Mouse (Mus musculus): ENCODE data around the gene Cux2. TPM values are rescaled to one million over a fixed set of nuclear protein-coding genes. Genes with fewer than 3 reads are reported as not detected.
A peak's percentile ranks its signal among the peaks of the same experiment; 100 is the strongest.

Gene Cux2
- polyA plus RNA-seq, 1 experiment from 2014 or later: 14.0 TPM

DNA sequence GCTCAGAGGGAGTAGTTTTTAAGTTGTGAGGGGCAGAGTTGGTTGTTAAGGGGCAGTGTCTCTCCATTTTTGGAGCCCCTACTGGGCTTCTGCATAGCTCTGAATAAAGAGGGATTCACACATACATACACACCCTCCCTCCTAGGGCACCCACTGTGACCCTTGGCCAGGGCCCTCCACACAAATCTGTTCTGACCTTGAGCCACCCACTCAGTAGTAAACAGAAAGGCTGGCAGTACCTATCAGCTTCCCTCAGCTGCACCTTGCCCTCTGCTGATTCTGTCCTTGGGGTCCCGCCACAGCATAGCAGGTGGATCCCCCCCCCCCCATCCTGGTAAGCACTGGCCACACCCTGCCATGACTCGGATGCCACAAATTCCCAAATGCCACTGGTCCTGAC, 99.7 kb downstream of the Cux2 start:
- Histone ChIP-seq H3K4me3 (replicated peaks) (no peak overlapping the region), H3K4me1 (peaks cover 45% of the 10 kb centered on the region), H3K27ac (no peak overlapping the region), H3K27me3 (peaks cover 14% of the 10 kb centered on the region), H3K4me2 (no peak overlapping the region), H3K9ac (no peak overlapping the region), H3K9me3 (no peaks in the 10 kb centered on the region), H3K36me3 (replicated peaks) (no peaks in the 10 kb centered on the region)
- 74% methylated on average over 2 of the region's 2 CpGs for WGBS
- ATAC-seq (ENCODE audit: low FRiP score): no peak

DNA sequence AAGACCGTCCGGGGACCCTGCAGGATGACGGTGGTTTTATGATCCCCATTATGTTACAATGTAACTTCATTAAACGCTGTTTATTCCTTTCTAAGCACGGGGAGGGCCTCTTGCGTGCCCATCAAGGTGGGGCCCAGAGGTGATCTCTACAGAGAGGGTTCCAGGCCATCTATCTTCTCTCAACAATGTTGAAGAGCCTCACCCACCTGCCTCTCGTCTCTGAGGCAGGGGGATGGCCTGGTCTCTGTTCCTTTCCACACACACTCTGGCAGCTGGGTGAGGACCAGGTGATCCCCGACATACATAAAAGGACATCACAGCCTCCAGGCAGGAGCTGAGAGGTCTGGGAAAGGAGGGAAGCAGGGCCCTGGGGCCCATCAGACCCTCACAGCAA, 100.9 kb downstream of the Cux2 start:
- H3K27ac ChIP-seq: peak overlapping the region; percentile 88
- ATAC-seq (ENCODE audit: low FRiP score): no peak; the same call in 1 of the 2 replicates
- H3K9me3 ChIP-seq: no peaks in the 10 kb centered on the region
- H3K4me3 ChIP-seq (replicated peaks): no peak overlapping the region; the same call in 1 of the 2 replicates
- H3K27me3 ChIP-seq: peaks cover 14% of the 10 kb centered on the region
- H3K4me2 ChIP-seq: peak overlapping the region; percentile 61
- peaks cover 40% of the 10 kb centered on the region for H3K4me1 ChIP-seq
- peak overlapping the region; percentile 22; the same call in 1 of the 2 replicates for H3K9ac ChIP-seq
- no peaks in the 10 kb centered on the region for H3K36me3 ChIP-seq (replicated peaks)
- 17% methylated on average over 8 of the region's 8 CpGs for WGBS

DNA sequence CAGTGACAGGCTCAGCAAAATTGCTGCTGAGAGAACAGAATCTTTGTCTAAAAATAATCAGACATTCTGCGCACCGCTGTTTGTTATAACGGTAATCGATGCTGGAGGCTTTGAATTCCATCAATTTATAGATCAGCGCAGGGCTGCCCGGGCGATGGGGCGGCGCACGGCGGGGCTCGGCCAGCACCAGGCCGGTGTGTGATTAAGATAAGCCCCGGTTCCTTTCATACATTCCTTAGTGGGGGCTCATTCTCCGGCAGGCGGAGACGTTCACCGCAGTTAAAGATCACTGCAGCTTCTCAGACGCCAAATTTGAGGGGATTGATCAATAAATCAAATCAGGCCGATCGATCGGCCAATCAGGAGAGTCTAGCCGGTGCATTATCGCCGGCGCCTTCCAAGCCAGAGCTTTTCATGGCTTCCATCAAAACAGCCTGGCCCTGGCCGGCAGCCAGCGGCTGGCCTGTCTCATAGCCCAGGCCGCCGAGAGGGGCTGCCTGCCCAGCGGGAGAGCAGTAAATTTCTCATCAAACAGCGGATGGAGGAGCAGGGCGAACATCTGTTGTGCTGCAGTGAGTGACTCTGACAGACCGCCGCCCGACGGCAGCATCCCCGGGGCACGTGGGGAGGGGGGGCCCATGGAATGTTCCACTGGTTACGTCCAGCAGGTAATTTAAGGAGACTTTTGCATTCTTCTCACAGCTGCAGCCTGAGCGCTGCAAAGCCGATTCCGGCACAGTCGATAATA, 101.4 kb downstream of the Cux2 start:
- Histone ChIP-seq H3K9me3 (no peaks in the 10 kb centered on the region), H3K9ac (peak overlapping the region; percentile 22), H3K27ac (peak overlapping the region; percentile 88), H3K4me2 (peak overlapping the region; percentile 61), H3K4me3 (replicated peaks) (peak overlapping the region; percentile 33), H3K36me3 (replicated peaks) (no peaks in the 10 kb centered on the region), H3K27me3 (peaks cover 14% of the 10 kb centered on the region), H3K4me1 (peaks cover 40% of the 10 kb centered on the region)
- peak; percentile 84 for ATAC-seq (ENCODE audit: low FRiP score)
- WGBS: 3% methylated on average over 44 of the region's 44 CpGs

GRCm38 (mm10) chr5:121946657-121947245, 103.2 kb downstream of the Cux2 start:
- Histone ChIP-seq H3K9me3 (no peaks in the 10 kb centered on the region), H3K27me3 (peaks cover 14% of the 10 kb centered on the region), H3K27ac (no peak overlapping the region), H3K36me3 (replicated peaks) (no peaks in the 10 kb centered on the region), H3K4me1 (peaks cover 40% of the 10 kb centered on the region), H3K9ac (no peak overlapping the region), H3K4me3 (replicated peaks) (no peak overlapping the region), H3K4me2 (no peak overlapping the region)
- 89% methylated on average over 7 of the region's 7 CpGs for WGBS
- ATAC-seq (ENCODE audit: low FRiP score): no peak

GRCm38 (mm10) chr5:121945819-121946218, 104.1 kb downstream of the Cux2 start:
- no peak for ATAC-seq (ENCODE audit: low FRiP score)
- no peak overlapping the region for H3K27ac ChIP-seq
- peaks cover 14% of the 10 kb centered on the region for H3K27me3 ChIP-seq
- H3K9ac ChIP-seq: no peak overlapping the region
- H3K4me3 ChIP-seq (replicated peaks): no peak overlapping the region
- no peaks in the 10 kb centered on the region for H3K9me3 ChIP-seq
- WGBS: 57% methylated on average over 6 of the region's 6 CpGs
- no peak overlapping the region for H3K4me2 ChIP-seq
- no peaks in the 10 kb centered on the region for H3K36me3 ChIP-seq (replicated peaks)
- H3K4me1 ChIP-seq: peaks cover 40% of the 10 kb centered on the region

DNA sequence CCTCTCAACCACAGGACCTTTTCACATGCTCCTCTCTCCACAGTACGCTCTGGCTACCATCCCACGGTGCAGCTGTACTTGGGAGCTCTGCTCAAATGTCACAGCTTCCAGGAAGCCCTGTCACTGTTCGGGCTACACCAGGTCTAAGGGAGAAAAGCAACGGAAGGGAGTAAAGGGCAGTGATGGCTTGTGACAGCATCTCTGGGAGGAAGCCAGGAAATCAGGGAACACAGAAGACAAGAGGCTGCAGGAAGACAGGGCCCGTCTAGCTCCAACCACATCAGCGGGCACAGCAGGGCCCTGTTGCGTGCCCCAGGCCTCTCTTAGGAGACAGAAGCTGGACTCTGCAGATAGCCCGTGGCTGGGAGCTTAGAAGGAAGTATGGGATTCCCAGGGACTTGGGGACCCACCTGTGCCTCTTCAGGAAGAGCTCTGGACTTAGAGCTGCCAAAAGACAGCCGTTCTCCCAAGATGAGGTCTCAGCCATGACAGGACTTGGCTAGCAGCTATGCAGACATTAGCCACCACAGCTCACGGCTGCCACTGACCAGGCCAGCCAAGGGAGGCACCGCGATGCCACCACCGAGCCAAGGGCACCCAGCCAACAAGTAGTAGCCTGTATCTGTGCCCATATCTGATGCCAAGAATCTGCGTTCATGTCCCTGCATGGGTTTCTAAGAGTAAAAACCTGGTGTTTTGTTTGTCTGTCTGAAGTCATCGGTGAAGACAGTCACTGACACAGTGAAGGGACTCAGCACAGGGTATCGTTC, 105.7 kb downstream of the Cux2 start:
- Histone ChIP-seq H3K9me3 (no peaks in the 10 kb centered on the region), H3K9ac (no peak overlapping the region), H3K27ac (no peak overlapping the region), H3K4me1 (peaks cover 35% of the 10 kb centered on the region), H3K36me3 (replicated peaks) (no peaks in the 10 kb centered on the region), H3K4me2 (no peak overlapping the region), H3K27me3 (peaks cover 14% of the 10 kb centered on the region), H3K4me3 (replicated peaks) (no peak overlapping the region)
- 95% methylated on average over 16 of the region's 16 CpGs for WGBS
- ATAC-seq (ENCODE audit: low FRiP score): no peak

- Histone ChIP-seq H3K4me1 (peaks cover 35% of the 10 kb centered on the region), H3K4me2 (no peak overlapping the region), H3K9ac (no peak overlapping the region), H3K9me3 (no peaks in the 10 kb centered on the region), H3K4me3 (replicated peaks) (no peak overlapping the region), H3K27me3 (peaks cover 14% of the 10 kb centered on the region), H3K36me3 (replicated peaks) (no peaks in the 10 kb centered on the region), H3K27ac (no peak overlapping the region)
- no peak for ATAC-seq (ENCODE audit: low FRiP score)
- WGBS: 59% methylated on average over 7 of the region's 7 CpGs
These were observed 106.4 kb downstream of the Cux2 start for GRCm38 (mm10) chr5:121943472-121943871.

GRCm38 (mm10) chr5:121938065-121938849, 111.6 kb downstream of the Cux2 start:
- no peaks in the 10 kb centered on the region for H3K9me3 ChIP-seq
- no peaks in the 10 kb centered on the region for H3K36me3 ChIP-seq (replicated peaks)
- peak overlapping the region; percentile 26 for H3K4me2 ChIP-seq
- peak overlapping the region; percentile 84 for H3K27ac ChIP-seq
- no peaks in the 10 kb centered on the region for H3K27me3 ChIP-seq
- peak; percentile 57; the same call in 1 of the 2 replicates for ATAC-seq (ENCODE audit: low FRiP score)
- no peak overlapping the region for H3K4me3 ChIP-seq (replicated peaks)
- 18% methylated on average over 18 of the region's 18 CpGs for WGBS
- peak overlapping the region; percentile 25 for H3K9ac ChIP-seq
- H3K4me1 ChIP-seq: peaks cover 51% of the 10 kb centered on the region

DNA sequence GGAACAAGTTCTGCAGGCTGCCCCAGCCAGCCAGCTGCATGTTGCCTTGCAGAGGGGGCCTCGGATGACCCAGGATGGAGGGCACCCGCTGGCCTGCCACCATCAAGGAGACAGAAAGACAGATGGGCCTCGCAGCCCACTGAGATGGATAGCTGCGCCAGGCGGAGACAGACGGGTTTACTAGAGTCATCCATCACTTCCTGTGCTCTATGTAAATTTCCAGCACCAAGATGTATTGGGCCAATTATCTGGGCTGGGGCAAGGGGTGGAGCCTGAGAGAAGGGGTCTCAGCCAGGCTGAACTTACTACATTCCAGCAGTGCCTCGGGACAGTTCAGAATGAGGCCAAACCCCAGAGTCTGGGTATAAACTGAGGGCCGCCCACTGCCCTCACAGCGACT, 119.6 kb downstream of the Cux2 start:
- Histone ChIP-seq H3K9ac (no peak overlapping the region), H3K36me3 (replicated peaks) (no peaks in the 10 kb centered on the region), H3K27ac (peak overlapping the region; percentile 43; the same call in 1 of the 2 replicates), H3K4me3 (replicated peaks) (no peak overlapping the region), H3K27me3 (peaks cover 21% of the 10 kb centered on the region), H3K4me2 (no peak overlapping the region), H3K4me1 (peaks cover 65% of the 10 kb centered on the region), H3K9me3 (no peaks in the 10 kb centered on the region)
- ATAC-seq (ENCODE audit: low FRiP score): no peak
- WGBS: 75% methylated on average over 9 of the region's 9 CpGs

DNA sequence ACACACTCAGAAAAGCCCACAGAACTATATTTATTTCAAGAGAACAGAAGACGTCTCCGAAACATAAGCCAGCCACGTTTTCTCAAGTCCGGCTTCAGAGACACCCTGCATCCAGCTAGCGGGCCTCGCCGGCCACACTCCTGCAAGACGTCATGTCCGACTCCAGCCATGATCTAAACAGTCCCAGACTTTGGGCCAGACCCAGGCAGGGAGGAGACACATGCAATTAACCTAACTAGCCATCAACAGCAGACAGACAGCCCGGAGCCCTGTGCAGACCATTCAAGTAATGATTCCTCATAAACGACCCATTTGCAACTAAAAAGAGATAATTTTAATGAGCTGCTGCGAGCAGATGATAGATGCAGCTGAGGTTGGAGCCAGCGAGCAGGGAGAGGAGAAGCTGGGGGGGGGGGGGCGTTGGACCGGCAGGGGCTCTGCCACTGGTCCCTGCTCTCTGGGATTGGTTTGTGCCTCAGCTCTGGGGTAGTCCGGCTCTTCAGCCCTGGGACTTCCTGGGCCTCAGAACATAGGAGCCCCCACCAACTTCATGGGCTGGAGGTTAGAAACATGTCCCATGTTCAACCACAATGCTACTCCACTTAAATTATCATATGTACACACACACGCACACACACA, 121.4 kb downstream of the Cux2 start:
- Histone ChIP-seq H3K36me3 (replicated peaks) (no peaks in the 10 kb centered on the region), H3K9me3 (no peaks in the 10 kb centered on the region), H3K27ac (peak overlapping the region; percentile 70), H3K4me2 (no peak overlapping the region), H3K9ac (no peak overlapping the region), H3K27me3 (peaks cover 36% of the 10 kb centered on the region), H3K4me1 (peaks cover 72% of the 10 kb centered on the region), H3K4me3 (replicated peaks) (no peak overlapping the region)
- peak; percentile 56 for ATAC-seq (ENCODE audit: low FRiP score)
- 39% methylated on average over 15 of the region's 17 CpGs for WGBS

DNA sequence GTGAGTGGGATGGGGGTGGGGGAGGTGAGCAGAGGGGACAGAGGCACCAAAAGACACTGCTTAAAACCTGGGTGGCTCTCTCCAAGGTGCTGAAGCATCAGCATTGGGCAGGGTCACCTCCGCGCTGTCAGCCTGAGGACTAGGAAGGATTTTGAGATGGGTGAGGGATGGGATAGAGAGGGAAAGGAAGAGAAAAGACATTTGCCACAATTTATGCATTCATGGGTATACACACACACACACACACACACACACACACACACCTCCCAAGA, 123.4 kb downstream of the Cux2 start:
- H3K36me3 ChIP-seq (replicated peaks): no peaks in the 10 kb centered on the region
- peaks cover 41% of the 10 kb centered on the region for H3K27me3 ChIP-seq
- peaks cover 61% of the 10 kb centered on the region for H3K4me1 ChIP-seq
- no peak overlapping the region for H3K27ac ChIP-seq
- ATAC-seq (ENCODE audit: low FRiP score): no peak
- WGBS: 14% methylated on average over 2 of the region's 2 CpGs
- no peak overlapping the region for H3K4me3 ChIP-seq (replicated peaks)
- H3K4me2 ChIP-seq: peak overlapping the region; percentile 56; the same call in 1 of the 2 replicates
- H3K9ac ChIP-seq: no peak overlapping the region
- H3K9me3 ChIP-seq: no peaks in the 10 kb centered on the region
